Mouse (Mus musculus): ENCODE data around the gene Mmp23. TPM values are rescaled to one million over a fixed set of nuclear protein-coding genes. Genes with fewer than 3 reads are reported as not detected.
A peak's percentile ranks its signal among the peaks of the same experiment; 100 is the strongest.

Gene Mmp23
- total RNA-seq (2014; rRNA removed) (1.7 and 1.8 TPM in 2 replicates), polyA plus RNA-seq (2012; rRNA removed) (2.7 and 3.0 TPM in 2 replicates)

- WGBS: 4% methylated on average over 33 of the region's 33 CpGs
- Histone ChIP-seq H3K4me3 (ENCODE audit: insufficient read depth, low read depth, low read length) (peak within 1 kb of the TSS; percentile 37; the same call in 1 of the 2 replicates), H3K9ac (ENCODE audit: low read depth, low read length) (peak within 1 kb of the TSS; percentile 54), H3K36me3 (ENCODE audit: control insufficient read depth, insufficient read depth, low read length) (peaks cover 20% of the 10 kb centered on the region), H3K79me2 (ENCODE audit: control insufficient read depth, insufficient read depth, low read length) (no peaks in the 10 kb centered on the region), H3K27me3 (ENCODE audit: control insufficient read depth, insufficient read depth, low read length) (no peaks in the 10 kb centered on the region), H3K4me1 (ENCODE audit: control insufficient read depth, insufficient read depth, low read length) (0 out of 2 replicates have a peak, but pooled peaks cover 2% of the 10 kb centered on the region), H3K27ac (replicated peaks; ENCODE audit: insufficient read depth, low read depth, low read length) (no peak within 1 kb of the TSS)
- no peak for DNase-seq (ENCODE audit: extremely low read depth, low read depth, low spot score)
- no peak for TF ChIP-seq CTCF (IDR thresholded peaks at IDR 0.05; ENCODE audit: low read depth, low read length)
- TF ChIP-seq POLR2A (IDR thresholded peaks at IDR 0.05; ENCODE audit: extremely low read depth, insufficient read depth, low read length): no peak
Observed at GRCm38 (mm10) chr4:155653086-155653450, at the start of gene Mmp23. Gene Mmp23 (minus strand): TSS chr4:155653384.

GRCm38 (mm10) chr4:155700425-155700824 lies 47.2 kb upstream of the Mmp23 start:
- H3K27ac ChIP-seq (replicated peaks; ENCODE audit: insufficient read depth, low read depth, low read length): no peak overlapping the region
- no peaks in the 10 kb centered on the region for H3K36me3 ChIP-seq (ENCODE audit: control insufficient read depth, insufficient read depth, low read length)
- H3K4me3 ChIP-seq (ENCODE audit: insufficient read depth, low read depth, low read length): no peak overlapping the region
- peak; percentile 46 for DNase-seq (ENCODE audit: extremely low read depth, low read depth, low spot score)
- no peak overlapping the region for H3K9ac ChIP-seq (ENCODE audit: low read depth, low read length)
- TF ChIP-seq CTCF (IDR thresholded peaks at IDR 0.05; ENCODE audit: low read depth, low read length) (0 out of 2 replicates have a peak, but pooled peaks have one; percentile 19), POLR2A (IDR thresholded peaks at IDR 0.05; ENCODE audit: extremely low read depth, insufficient read depth, low read length) (no peak)
- H3K79me2 ChIP-seq (ENCODE audit: control insufficient read depth, insufficient read depth, low read length): peaks cover 5% of the 10 kb centered on the region
- no peaks in the 10 kb centered on the region for H3K27me3 ChIP-seq (ENCODE audit: control insufficient read depth, insufficient read depth, low read length)
- H3K4me1 ChIP-seq (ENCODE audit: control insufficient read depth, insufficient read depth, low read length): no peaks in the 10 kb centered on the region

- peaks cover 6% of the 10 kb centered on the region; the same call in 1 of the 2 replicates for H3K27me3 ChIP-seq (ENCODE audit: control insufficient read depth, insufficient read depth, low read length)
Observed at GRCm38 (mm10) chr4:155696261-155697255, 43.4 kb upstream of the Mmp23 start.

GRCm38 (mm10) chr4:155695531-155696062 lies 42.4 kb upstream of the Mmp23 start:
- Histone ChIP-seq H3K4me1 (ENCODE audit: control insufficient read depth, insufficient read depth, low read length) (no peaks in the 10 kb centered on the region), H3K36me3 (ENCODE audit: control insufficient read depth, insufficient read depth, low read length) (no peaks in the 10 kb centered on the region), H3K79me2 (ENCODE audit: control insufficient read depth, insufficient read depth, low read length) (no peaks in the 10 kb centered on the region), H3K4me3 (ENCODE audit: insufficient read depth, low read depth, low read length) (no peak overlapping the region), H3K27ac (replicated peaks; ENCODE audit: insufficient read depth, low read depth, low read length) (no peak overlapping the region), H3K27me3 (ENCODE audit: control insufficient read depth, insufficient read depth, low read length) (peaks cover 6% of the 10 kb centered on the region; the same call in 1 of the 2 replicates), H3K9ac (ENCODE audit: low read depth, low read length) (no peak overlapping the region)
- 71% methylated on average over 4 of the region's 4 CpGs for WGBS
- TF ChIP-seq POLR2A (IDR thresholded peaks at IDR 0.05; ENCODE audit: extremely low read depth, insufficient read depth, low read length): no peak
- no peak for TF ChIP-seq CTCF (IDR thresholded peaks at IDR 0.05; ENCODE audit: low read depth, low read length)
- DNase-seq (ENCODE audit: extremely low read depth, low read depth, low spot score): no peak

More at GRCm38 (mm10) chr4:155696261-155697255, 43.4 kb upstream of the Mmp23 start:
- Histone ChIP-seq H3K9ac (ENCODE audit: low read depth, low read length) (no peak overlapping the region), H3K27ac (replicated peaks; ENCODE audit: insufficient read depth, low read depth, low read length) (no peak overlapping the region), H3K79me2 (ENCODE audit: control insufficient read depth, insufficient read depth, low read length) (no peaks in the 10 kb centered on the region), H3K4me1 (ENCODE audit: control insufficient read depth, insufficient read depth, low read length) (no peaks in the 10 kb centered on the region), H3K4me3 (ENCODE audit: insufficient read depth, low read depth, low read length) (no peak overlapping the region), H3K36me3 (ENCODE audit: control insufficient read depth, insufficient read depth, low read length) (no peaks in the 10 kb centered on the region)
- DNase-seq (ENCODE audit: extremely low read depth, low read depth, low spot score): no peak
- TF ChIP-seq CTCF (IDR thresholded peaks at IDR 0.05; ENCODE audit: low read depth, low read length) (no peak), POLR2A (IDR thresholded peaks at IDR 0.05; ENCODE audit: extremely low read depth, insufficient read depth, low read length) (no peak)
- WGBS: 68% methylated on average over 16 of the region's 16 CpGs

GRCm38 (mm10) chr4:155694482-155695401 lies 41.6 kb upstream of the Mmp23 start:
- peak overlapping the region; percentile 24 for H3K9ac ChIP-seq (ENCODE audit: low read depth, low read length)
- H3K27me3 ChIP-seq (ENCODE audit: control insufficient read depth, insufficient read depth, low read length): peaks cover 6% of the 10 kb centered on the region; the same call in 1 of the 2 replicates

More at GRCm38 (mm10) chr4:155694482-155695401, 41.6 kb upstream of the Mmp23 start:
- TF ChIP-seq CTCF (IDR thresholded peaks at IDR 0.05; ENCODE audit: low read depth, low read length): 0 out of 2 replicates have a peak, but pooled peaks have one; percentile 30
- no peak for TF ChIP-seq POLR2A (IDR thresholded peaks at IDR 0.05; ENCODE audit: extremely low read depth, insufficient read depth, low read length)
- no peaks in the 10 kb centered on the region for H3K4me1 ChIP-seq (ENCODE audit: control insufficient read depth, insufficient read depth, low read length)
- no peaks in the 10 kb centered on the region for H3K79me2 ChIP-seq (ENCODE audit: control insufficient read depth, insufficient read depth, low read length)
- peak overlapping the region; percentile 49 for H3K4me3 ChIP-seq (ENCODE audit: insufficient read depth, low read depth, low read length)
- H3K36me3 ChIP-seq (ENCODE audit: control insufficient read depth, insufficient read depth, low read length): no peaks in the 10 kb centered on the region
- no peak for DNase-seq (ENCODE audit: extremely low read depth, low read depth, low spot score)
- 3% methylated on average over 92 of the region's 92 CpGs for WGBS
- H3K27ac ChIP-seq (replicated peaks; ENCODE audit: insufficient read depth, low read depth, low read length): no peak overlapping the region

Measured in liver, adult 2 months (tissue).